ENCODE assay signal across 9 mouse cellular contexts in genomic region chr4:68953667-68954321, GRCm38 (mm10). TPM values are rescaled to one million over a fixed set of nuclear protein-coding genes. Genes with fewer than 3 reads are reported as not detected.
DNase-seq lines count a peak whose midpoint lies in the region; ATAC-seq and TF ChIP-seq lines count a peak whose summit lies in the region.
"Had no signal": no experiment of that assay in that cellular context is flagged by ENCODE, and none has a peak within 500 bp of the region (broad histone marks: within the 10 kb centered on the region; RNA-seq: fewer than 3 reads in every experiment).

No protein-coding gene starts in this region.

- under 1% methylated on average over 40 of the region's 40 CpGs for WGBS in heart, embryonic 14.5 days
- WGBS in embryonic facial prominence, embryonic 11.5 days = under 1% methylated on average over 37 of the region's 40 CpGs
- under 1% methylated on average over 40 of the region's 40 CpGs for WGBS in limb, embryonic 12.5 days
- WGBS in stomach, postnatal 0 days = under 1% methylated on average over 40 of the region's 40 CpGs

- H3K9ac ChIP-seq in heart, embryonic 14.5 days (ENCODE audit: low read length) = no peak overlapping the region; the same call in 1 of the 2 replicates
- peak overlapping the region; percentile 34 for H3K9ac ChIP-seq in embryonic facial prominence, embryonic 11.5 days (replicated peaks; ENCODE audit: low read length)
- H3K9ac ChIP-seq in limb, embryonic 12.5 days (replicated peaks) = peak overlapping the region; percentile 47
- H3K9ac ChIP-seq in stomach, postnatal 0 days (ENCODE audit: low read length) = no peak overlapping the region

- H3K9me3 ChIP-seq in heart, embryonic 14.5 days (ENCODE audit: control insufficient read depth, low read length) = no peaks in the 10 kb centered on the region
- H3K9me3 ChIP-seq in embryonic facial prominence, embryonic 11.5 days (replicated peaks; ENCODE audit: control insufficient read depth, low read length) = no peaks in the 10 kb centered on the region
- H3K9me3 ChIP-seq in limb, embryonic 12.5 days = no peaks in the 10 kb centered on the region
- no peaks in the 10 kb centered on the region for H3K9me3 ChIP-seq in stomach, postnatal 0 days (ENCODE audit: control insufficient read depth, low read length)

- TF ChIP-seq EP300 in stomach, postnatal 0 days (optimal IDR thresholded peaks at IDR 0.05) = no peak

- DNase-seq in heart, postnatal 36 days = no peak
- DNase-seq in 3134 (ENCODE audit: extremely low read depth, insufficient read length, low spot score) = peak; percentile 10
- peak; percentile 3 for DNase-seq in embryonic facial prominence, embryonic 11.5 days (ENCODE audit: low spot score)
- no peak for DNase-seq in stomach, postnatal 0 days (ENCODE audit: low spot score)
- DNase-seq in urinary bladder, postnatal 14 days (ENCODE audit: low spot score) = no peak
- no peak for DNase-seq in urinary bladder, postnatal 4 days (ENCODE audit: low spot score in 2 of 2)

- H3K36me3 ChIP-seq in heart, embryonic 14.5 days (ENCODE audit: control insufficient read depth, insufficient read depth, low read length) = no peaks in the 10 kb centered on the region
- no peaks in the 10 kb centered on the region for H3K36me3 ChIP-seq in embryonic facial prominence, embryonic 11.5 days (replicated peaks; ENCODE audit: control insufficient read depth, insufficient read depth, low read depth, low read length)
- no peaks in the 10 kb centered on the region for H3K36me3 ChIP-seq in limb, embryonic 12.5 days
- no peaks in the 10 kb centered on the region for H3K36me3 ChIP-seq in stomach, postnatal 0 days (ENCODE audit: control insufficient read depth, insufficient read depth, low read length)

- peak overlapping the region; percentile 75 for H3K4me2 ChIP-seq in heart, embryonic 14.5 days (ENCODE audit: low read length)
- H3K4me2 ChIP-seq in embryonic facial prominence, embryonic 11.5 days (ENCODE audit: low read depth, low read length) = peak overlapping the region; percentile 90
- peak overlapping the region; percentile 83 for H3K4me2 ChIP-seq in limb, embryonic 12.5 days
- H3K4me2 ChIP-seq in stomach, postnatal 0 days (replicated peaks; ENCODE audit: low read depth) = peak overlapping the region; percentile 77

- H3K4me1 ChIP-seq in heart, embryonic 14.5 days (ENCODE audit: control insufficient read depth in 2 of 2, insufficient read depth in 2 of 2, low read length in 2 of 2) = no peaks in the 10 kb centered on the region; a peak in 1 of 4 replicates
- H3K4me1 ChIP-seq in embryonic facial prominence, embryonic 11.5 days (ENCODE audit: control insufficient read depth, insufficient read depth, low read length) = no peaks in the 10 kb centered on the region
- peaks cover 13% of the 10 kb centered on the region; the same call in 1 of the 2 replicates for H3K4me1 ChIP-seq in limb, embryonic 12.5 days (replicated peaks)
- H3K4me1 ChIP-seq in stomach, postnatal 0 days (replicated peaks; ENCODE audit: control insufficient read depth, insufficient read depth) = no peaks in the 10 kb centered on the region

- H3K27ac ChIP-seq in heart, embryonic 14.5 days (replicated peaks in 1 of 2; ENCODE audit: control insufficient read depth in 1 of 2, insufficient read depth in 1 of 2, low read depth in 2 of 2, low read length in 2 of 2) = no peak overlapping the region
- no peak overlapping the region for H3K27ac ChIP-seq in embryonic facial prominence, embryonic 11.5 days (replicated peaks; ENCODE audit: low read depth, low read length)
- H3K27ac ChIP-seq in limb, embryonic 12.5 days = no peak overlapping the region
- no peak overlapping the region for H3K27ac ChIP-seq in stomach, postnatal 0 days (replicated peaks)

- no peak for ATAC-seq in heart, embryonic 14.5 days (ENCODE audit: insufficient number of reproducible peaks, insufficient read depth, low FRiP score, low read depth)
- ATAC-seq in embryonic facial prominence, embryonic 11.5 days (replicated peaks; ENCODE audit: insufficient number of reproducible peaks, low FRiP score, low TSS enrichment, low read depth) = peak; percentile 57; the same call in 1 of the 2 replicates
- ATAC-seq in limb, embryonic 12.5 days (ENCODE audit: insufficient number of reproducible peaks, insufficient read depth, low FRiP score, low TSS enrichment, low read depth) = peak; percentile 15; the same call in 1 of the 2 replicates
- no peak for ATAC-seq in stomach, postnatal 0 days (ENCODE audit: low FRiP score, low TSS enrichment)
- ATAC-seq: Patski had no signal

- TF ChIP-seq CTCF in stomach, postnatal 0 days (IDR thresholded peaks at IDR 0.05; ENCODE audit: low read depth) = 0 out of 2 replicates have a peak, but pooled peaks have one; percentile 1

- peaks cover 31% of the 10 kb centered on the region for H3K27me3 ChIP-seq in heart, embryonic 14.5 days (ENCODE audit: control insufficient read depth, insufficient read depth, low read length)
- peaks cover 2% of the 10 kb centered on the region; the same call in 1 of the 2 replicates for H3K27me3 ChIP-seq in embryonic facial prominence, embryonic 11.5 days (ENCODE audit: control insufficient read depth, insufficient read depth, low read length)
- H3K27me3 ChIP-seq in limb, embryonic 12.5 days = peaks cover 36% of the 10 kb centered on the region
- H3K27me3 ChIP-seq in stomach, postnatal 0 days (ENCODE audit: control insufficient read depth, insufficient read depth, low read length) = no peaks in the 10 kb centered on the region
- H3K27me3 ChIP-seq: Patski had no signal

- intact Hi-C loops in heart, postnatal 36 days (cut with DNase I) = no loop called here

- peak overlapping the region; percentile 42 to 46 for H3K4me3 ChIP-seq in heart, embryonic 14.5 days (ENCODE audit: control insufficient read depth in 1 of 2, insufficient read depth in 1 of 2, low read depth in 1 of 2, low read length in 2 of 2)
- H3K4me3 ChIP-seq in embryonic facial prominence, embryonic 11.5 days (ENCODE audit: low read depth, low read length) = peak overlapping the region; percentile 48
- peak overlapping the region; percentile 53 for H3K4me3 ChIP-seq in limb, embryonic 12.5 days (replicated peaks)
- peak overlapping the region; percentile 37 for H3K4me3 ChIP-seq in stomach, postnatal 0 days (ENCODE audit: low read depth, low read length)

RNA-seq across cellular contexts. Expression of gene Brinp1, which starts 0.4 kb away (rescaled TPM):
- 2.3 and 2.9 TPM in 2 replicates for polyA plus RNA-seq in heart, embryonic 14.5 days (2014; fragmentation: Nextera tagmentation; extraction: Ambion mirVana)
- under 1 TPM in 1 of 2 experiments, not detected in 1; 0.11 TPM for total RNA-seq in heart, postnatal 36 days (2021)
- polyA plus RNA-seq in embryonic facial prominence, embryonic 11.5 days (2014; fragmentation: Nextera tagmentation; extraction: Ambion mirVana) = 6.5 and 7.4 TPM in 2 replicates
- polyA plus RNA-seq in limb, embryonic 12.5 days (2016; fragmentation: Nextera tagmentation; extraction: Ambion mirVana) = 7.6 and 8.4 TPM in 2 replicates
- polyA plus RNA-seq in stomach, postnatal 0 days (2015; fragmentation: Nextera tagmentation; extraction: Ambion mirVana) = 1.0 and 1.1 TPM in 2 replicates
- polyA plus RNA-seq: Patski had no signal

Comparison
In these comparisons a context has a peak if more than half of its experiments do, and no peak if none do; other contexts are left out.
1. ATAC-seq: peak in embryonic facial prominence, embryonic 11.5 days (single experiment) and limb, embryonic 12.5 days (single experiment); none in heart, embryonic 14.5 days (single experiment) and stomach, postnatal 0 days (single experiment).
2. H3K9ac ChIP-seq: peak in embryonic facial prominence, embryonic 11.5 days (single experiment) and limb, embryonic 12.5 days (single experiment); none in heart, embryonic 14.5 days (single experiment) and stomach, postnatal 0 days (single experiment).
3. DNase-seq: peak in 3134 (single experiment) and embryonic facial prominence, embryonic 11.5 days (single experiment); none in heart, postnatal 36 days (0 of 2), stomach, postnatal 0 days (single experiment), urinary bladder, postnatal 14 days (single experiment) and urinary bladder, postnatal 4 days (0 of 2).
4. Peak in every context shown above with its lines, with median percentiles within 50 percentile points of each other: H3K4me2 ChIP-seq and H3K4me3 ChIP-seq.